Mouse (Mus musculus) frontal cortex, adult 2 months (tissue): ENCODE data around the gene Gm15448. TPM values are rescaled to one million over a fixed set of nuclear protein-coding genes. Genes with fewer than 3 reads are reported as not detected.
"Not testable (repeated sequence)": the region's sequence is repeated elsewhere in the genome, so short reads cannot be mapped to it uniquely, and the experiment has no call there.

Source experiments
- DNase-seq, 2 experiments: peaks; one replicate each; pipeline ENCODE4 v3.0.0; 2022; ENCODE audit warnings: low spot score in 1 of 2; ENCODE audit errors: extremely low spot score in 1 of 2
- polyA plus RNA-seq: library from polyadenylated mRNA; depleted of rRNA; stranded (reverse); fragments of >200 nt; gene quantifications from 2 replicates; pipeline ENCODE4 v1.2.3, GENCODE M21; 2012; rRNA removed

Gene Gm15448
- polyA plus RNA-seq: not detected in 2 replicates

- not testable (repeated sequence) for DNase-seq
These were observed at the start of gene Gm15448 for GRCm38 (mm10) chr7:3825599-3825998. Gene Gm15448, minus strand, starts transcription at chr7:3825687.

- not testable (repeated sequence) for DNase-seq
These were observed 49.5 kb upstream of the Gm15448 start for GRCm38 (mm10) chr7:3875032-3875431.

DNA sequence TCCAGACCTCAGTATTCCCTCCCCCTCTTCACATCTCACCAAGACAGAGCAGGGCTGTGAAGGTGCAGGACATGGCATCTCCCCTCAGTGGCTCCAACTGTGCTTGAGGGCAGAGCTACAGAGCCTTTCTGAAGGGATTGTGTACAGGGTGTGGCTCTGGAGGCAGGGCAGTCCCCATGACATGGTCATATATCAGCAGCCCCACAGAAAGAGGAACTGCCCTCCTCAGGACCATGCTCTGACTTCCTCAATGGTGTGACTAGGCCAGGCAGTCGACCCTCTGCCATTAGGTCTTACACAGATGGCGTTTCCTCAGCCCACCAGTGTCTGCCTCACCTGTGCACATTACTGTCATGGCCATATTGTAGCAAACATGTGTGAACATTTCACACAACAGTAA is 19.5 kb upstream of the Gm15448 start, which contains the start of gene Pira2:
Pira2 (minus strand) TSS at position 101 of the 400 bp plus-strand sequence.
- DNase-seq: not testable (repeated sequence)

- DNase-seq: not testable (repeated sequence)
These were observed 12.4 kb upstream of the Gm15448 start for GRCm38 (mm10) chr7:3837854-3838253.

GRCm38 (mm10) chr7:3830633-3831032 is 5.1 kb upstream of the Gm15448 start:
- not testable (repeated sequence) for DNase-seq

GRCm38 (mm10) chr7:3811912-3812311 is 13.6 kb downstream of the Gm15448 start:
- not testable (repeated sequence) for DNase-seq

DNA sequence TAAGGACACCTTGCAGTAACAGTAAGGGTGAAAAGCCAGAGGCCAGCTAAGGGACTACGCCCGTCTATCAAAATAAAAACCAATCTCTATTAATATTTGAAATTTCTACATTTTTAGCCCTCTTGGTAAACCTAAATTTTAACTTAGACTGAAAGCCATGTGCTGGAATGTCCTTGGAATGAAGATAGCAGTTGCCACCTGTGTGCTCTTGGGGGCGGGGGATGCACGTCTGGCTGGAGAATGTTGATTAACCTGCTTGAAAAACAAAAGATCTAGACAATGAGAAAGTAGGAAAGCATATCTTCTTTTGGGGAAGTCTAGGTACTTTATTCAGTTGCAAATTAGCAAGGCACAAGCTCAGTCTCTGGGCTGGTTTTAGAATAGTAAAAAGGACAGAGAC is 22.6 kb downstream of the Gm15448 start:
- not testable (repeated sequence) for DNase-seq

GRCm38 (mm10) chr7:3799940-3800339 is 25.5 kb downstream of the Gm15448 start:
- DNase-seq: not testable (repeated sequence)

- DNase-seq: not testable (repeated sequence)
These were observed 29.2 kb downstream of the Gm15448 start for GRCm38 (mm10) chr7:3796286-3796685.

Other genes with a start within 250 kb of the Gm15448 start
- gene Oscar, start 209.5 kb downstream of the Gm15448 start, polyA plus RNA-seq: 4.9 and 5.5 TPM in 2 replicates
- gene Ndufa3, start 208.3 kb downstream of the Gm15448 start, polyA plus RNA-seq: 302 and 306 TPM in 2 replicates
- gene Tfpt, start 195.8 kb downstream of the Gm15448 start, polyA plus RNA-seq: 38.1 and 43.3 TPM in 2 replicates
- gene Prpf31, start 195.7 kb downstream of the Gm15448 start, polyA plus RNA-seq: 59.0 and 68.2 TPM in 2 replicates
- gene Cnot3, start 180.4 kb downstream of the Gm15448 start, polyA plus RNA-seq: 49.5 and 63.6 TPM in 2 replicates
- gene Leng1, start 159.8 kb downstream of the Gm15448 start, polyA plus RNA-seq: 8.0 and 9.2 TPM in 2 replicates
- gene Tmc4, start 148.1 kb downstream of the Gm15448 start, polyA plus RNA-seq: 12.1 and 14.8 TPM in 2 replicates
- 103 and 108 TPM in 2 replicates for gene Tsen34, start 132.8 kb downstream of the Gm15448 start, polyA plus RNA-seq
- 128 and 139 TPM in 2 replicates for gene Mboat7, start 132.2 kb downstream of the Gm15448 start, polyA plus RNA-seq
- 852 and 1,031 TPM in 2 replicates for gene Rps9, start 121.7 kb downstream of the Gm15448 start, polyA plus RNA-seq
- gene Pirb, start 105.3 kb downstream of the Gm15448 start, polyA plus RNA-seq: 0.38 and 0.48 TPM in 2 replicates
- not detected in 2 replicates for gene Pira2, start 19.4 kb upstream of the Gm15448 start, polyA plus RNA-seq
- not detected in 2 replicates for gene Gm14548, start 72.4 kb upstream of the Gm15448 start, polyA plus RNA-seq
- gene Lilra6, start 89.8 kb upstream of the Gm15448 start, polyA plus RNA-seq: 0.04 TPM in 1 of 2 replicates, not detected in the other
- gene Lair1, start 237.5 kb upstream of the Gm15448 start, polyA plus RNA-seq: 7.4 and 10.1 TPM in 2 replicates